Mouse (Mus musculus): ENCODE results near the gene Duox2. TPM values are rescaled to one million over a fixed set of nuclear protein-coding genes. Genes with fewer than 3 reads are reported as not detected.

Gene Duox2
- total RNA-seq, 2 experiments from 2014 or later = 0.41 to 0.57 TPM

DNA sequence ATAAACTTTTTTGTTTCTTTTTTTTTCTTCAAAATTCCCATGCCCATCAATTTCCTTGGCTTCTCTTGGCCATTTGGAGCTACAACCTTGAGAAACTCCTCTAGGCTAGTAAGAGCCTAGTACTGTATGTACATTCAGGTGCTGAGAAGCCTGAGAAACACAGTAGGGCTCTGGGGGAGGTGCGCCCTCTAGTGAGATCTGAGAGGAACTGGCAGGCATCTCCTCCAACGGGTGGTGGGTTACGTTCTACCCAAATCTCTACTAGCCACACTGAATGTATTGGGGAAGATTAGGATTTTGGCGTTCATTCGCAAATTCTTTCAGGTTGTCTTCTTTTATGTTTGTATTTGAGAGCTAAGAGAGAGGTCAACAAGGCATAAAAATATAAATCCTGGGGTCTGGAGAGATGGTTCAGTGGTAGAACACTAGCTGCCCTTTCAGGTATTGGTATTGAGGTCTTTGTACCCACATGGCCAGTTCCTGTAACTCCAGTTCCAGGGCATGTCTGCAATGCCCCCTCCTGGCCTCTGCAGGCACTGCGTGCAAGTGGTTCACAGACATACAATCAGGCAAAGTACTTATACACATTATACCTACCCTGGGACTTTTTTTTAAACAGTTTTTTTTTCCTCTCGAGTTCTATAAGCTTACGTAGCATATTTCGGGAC lies 4.5 kb upstream of the Duox2 start:
- intact Hi-C loops (cut with DNase I) = loop anchor here (2.0 to 5.0 kb wide), 2 partner anchors 55 to 108 kb away; no protein-coding TSS in a partner anchor
- peak; percentile 62 to 71 for DNase-seq

DNA sequence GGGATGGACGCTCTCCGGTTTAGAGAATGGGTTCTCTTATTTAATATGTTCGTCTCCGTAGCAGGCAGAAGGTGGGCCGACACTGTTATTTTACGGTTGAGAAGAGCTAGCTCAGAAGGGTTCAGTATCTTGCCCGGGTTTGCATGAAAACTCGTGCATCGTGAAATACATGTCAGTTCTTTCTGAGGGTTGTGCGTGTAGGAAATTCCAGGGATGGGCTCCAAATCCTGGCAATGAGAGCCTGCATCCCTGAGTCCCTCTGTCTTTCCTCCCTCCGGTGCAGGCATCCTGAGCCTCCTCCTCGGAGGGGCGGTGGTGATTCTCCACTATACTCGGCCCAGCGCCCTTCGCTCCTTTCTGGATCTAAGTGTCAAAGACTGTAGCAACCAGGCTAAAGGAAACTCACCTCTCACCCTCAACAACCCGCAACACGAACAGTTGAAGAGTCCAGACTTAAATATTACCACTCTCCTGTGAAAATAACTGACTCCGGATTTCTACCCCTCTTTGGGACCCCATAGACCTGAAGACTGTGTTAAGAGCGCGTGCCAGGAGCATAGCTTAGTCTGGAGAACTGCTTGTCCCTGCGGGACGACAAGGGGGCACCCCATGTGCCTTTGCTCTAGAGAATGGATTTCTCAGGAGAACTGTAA lies 3.8 kb upstream of the Duox2 start:
- intact Hi-C loops (cut with DNase I) = loop anchor here (2.0 to 5.0 kb wide), 2 partner anchors 55 to 107 kb away; no protein-coding TSS in a partner anchor
- DNase-seq = no peak

DNA sequence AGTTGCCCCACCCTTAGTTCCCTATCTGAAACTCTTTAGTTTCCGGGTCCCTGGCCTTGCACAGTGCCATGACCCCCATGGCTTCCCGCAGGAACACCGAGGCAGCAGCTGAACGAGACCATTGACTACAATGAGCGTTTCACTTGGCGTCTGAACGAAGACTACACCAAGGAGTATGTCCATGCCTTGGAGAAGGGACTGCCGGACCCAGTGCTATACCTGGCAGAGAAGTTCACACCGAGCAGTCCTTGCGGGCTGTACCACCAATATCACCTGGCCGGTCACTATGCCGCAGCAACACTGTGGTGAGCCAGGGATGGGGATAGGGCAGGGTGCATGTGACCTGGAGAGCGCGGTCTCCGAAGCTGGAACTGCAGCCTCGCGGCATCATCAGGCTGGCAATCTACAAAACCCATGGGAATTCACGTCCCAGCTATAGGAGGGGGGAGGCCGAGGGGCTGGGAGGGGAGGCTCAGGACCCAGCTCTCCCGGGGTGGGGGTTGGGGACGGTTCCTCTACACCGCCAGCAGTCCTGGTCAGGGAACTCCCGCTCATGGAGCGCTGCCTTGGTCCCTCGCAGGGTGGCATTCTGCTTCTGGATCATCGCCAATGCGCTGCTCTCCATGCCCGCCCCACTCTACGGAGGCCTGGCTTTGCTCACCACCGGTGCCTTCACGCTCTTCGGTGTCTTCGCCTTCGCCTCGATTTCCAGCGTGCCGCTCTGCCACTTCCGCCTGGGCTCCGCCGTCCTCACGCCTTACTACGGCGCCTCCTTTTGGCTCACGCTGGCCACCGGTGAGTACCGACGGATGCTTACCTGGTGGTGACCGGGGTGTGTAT lies 3.1 kb upstream of the Duox2 start:
- DNase-seq = peak; percentile 19 to 27
- intact Hi-C loops (cut with DNase I) = loop anchor here (5.0 kb wide), 1 partner anchor 54 kb away; no protein-coding TSS in a partner anchor

DNA sequence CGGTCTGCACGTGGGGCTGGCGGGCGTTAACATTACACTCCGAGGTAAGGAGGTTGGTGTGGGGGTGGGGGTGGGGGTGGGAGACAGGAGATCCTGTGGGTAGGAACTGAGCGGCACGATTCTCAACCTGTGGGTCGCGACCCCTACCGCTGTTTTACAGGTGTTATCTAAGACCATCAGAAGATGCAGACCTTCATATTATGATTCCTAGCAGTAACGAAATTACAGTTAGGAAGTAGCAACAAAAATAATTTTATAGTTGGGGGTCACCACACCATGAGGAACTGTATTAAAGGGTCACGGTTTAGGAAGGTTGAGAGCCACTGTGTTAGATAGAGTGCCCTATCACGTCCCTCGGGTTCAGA lies 2.4 kb upstream of the Duox2 start:
- intact Hi-C loops (cut with DNase I) = loop anchor here (5.0 kb wide), 1 partner anchor 53 kb away; no protein-coding TSS in a partner anchor
- DNase-seq = no peak

DNA sequence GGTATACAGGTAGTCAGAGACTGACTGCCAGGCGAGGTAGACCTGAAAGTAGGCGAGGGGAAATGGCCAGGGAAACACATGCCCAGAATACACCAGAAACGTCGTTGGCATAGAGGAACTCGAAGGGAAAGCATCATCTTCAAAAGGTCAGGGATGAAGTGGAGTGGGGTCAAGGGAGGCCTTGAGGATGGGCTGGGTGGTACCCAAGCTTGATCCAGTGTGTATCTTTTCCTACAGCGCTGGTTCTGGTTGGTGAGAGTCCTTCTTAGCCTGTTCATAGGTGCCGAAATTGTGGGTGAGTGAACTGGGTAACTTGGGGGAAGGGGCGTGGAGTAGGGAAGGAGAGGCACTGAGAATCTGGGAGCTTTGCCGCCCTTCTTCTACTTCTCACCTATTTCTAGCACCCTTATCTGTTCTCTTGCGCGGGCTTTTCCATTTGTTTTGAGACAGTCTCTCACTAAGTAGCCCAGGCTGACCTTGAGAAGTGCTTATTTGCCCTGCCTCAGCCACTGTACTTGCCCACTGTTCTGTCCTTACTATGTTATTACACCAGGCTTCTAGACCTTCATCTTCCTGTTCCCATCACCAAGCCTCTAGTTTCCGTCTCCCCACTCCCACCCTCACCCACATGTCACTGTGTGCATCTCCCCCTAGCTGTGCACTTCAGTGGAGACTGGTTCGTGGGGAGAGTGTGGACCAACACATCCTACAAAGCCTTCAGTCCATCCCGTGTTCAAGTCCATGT lies 1.8 kb upstream of the Duox2 start:
- intact Hi-C loops (cut with DNase I) = loop anchor here (5.0 kb wide), 1 partner anchor 53 kb away; no protein-coding TSS in a partner anchor
- no peak for DNase-seq

DNA sequence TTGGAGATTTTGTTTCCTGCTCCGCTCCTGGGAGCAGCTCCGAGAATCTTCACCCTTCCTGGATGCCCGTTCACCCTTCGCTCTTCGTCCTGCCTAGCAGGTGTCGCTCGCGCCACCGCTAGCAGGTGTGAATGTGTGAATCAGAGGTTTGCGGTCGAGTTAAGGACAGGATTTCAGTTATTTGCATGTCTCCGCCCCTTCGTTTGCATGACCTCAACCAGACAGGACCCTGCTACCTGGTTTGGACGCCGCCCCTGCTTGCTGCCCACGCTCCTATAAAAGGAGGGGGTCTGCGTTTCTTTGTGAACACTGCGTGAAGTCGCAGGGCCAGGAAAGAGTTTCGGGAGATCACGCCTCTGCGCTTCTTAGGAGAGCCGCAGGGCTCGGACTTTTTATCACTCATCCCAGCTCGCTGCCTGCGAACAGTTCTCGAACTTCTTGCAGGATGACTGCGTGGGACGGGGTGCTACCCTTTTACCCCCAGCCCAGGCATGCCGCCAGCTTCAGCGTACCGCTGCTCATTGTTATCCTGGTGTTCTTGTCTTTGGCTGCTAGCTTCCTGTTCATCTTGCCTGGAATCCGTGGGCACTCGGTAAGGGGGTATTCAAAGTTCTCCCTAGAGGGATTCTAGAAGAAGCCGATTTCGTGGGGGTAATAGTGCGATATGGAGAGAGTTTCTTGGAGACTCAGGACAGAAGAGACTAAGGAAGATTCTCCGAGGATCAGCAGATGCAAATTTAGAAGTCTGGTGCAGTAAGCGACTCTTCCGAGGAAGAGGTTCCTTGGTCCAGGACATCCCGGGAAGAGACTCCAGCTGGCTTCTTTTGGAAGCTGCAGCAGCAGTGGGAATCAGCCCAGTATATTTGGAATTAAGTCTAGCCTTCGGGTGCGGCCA lies 594 bp upstream of the Duox2 start, which contains the start of gene Duoxa2:
Duoxa2 (plus strand) TSS at position 305 of the 895 bp plus-strand sequence.
- intact Hi-C loops (cut with DNase I) = no loop called here
- DNase-seq = peak in 1 of 2 experiments; percentile 20

DNA sequence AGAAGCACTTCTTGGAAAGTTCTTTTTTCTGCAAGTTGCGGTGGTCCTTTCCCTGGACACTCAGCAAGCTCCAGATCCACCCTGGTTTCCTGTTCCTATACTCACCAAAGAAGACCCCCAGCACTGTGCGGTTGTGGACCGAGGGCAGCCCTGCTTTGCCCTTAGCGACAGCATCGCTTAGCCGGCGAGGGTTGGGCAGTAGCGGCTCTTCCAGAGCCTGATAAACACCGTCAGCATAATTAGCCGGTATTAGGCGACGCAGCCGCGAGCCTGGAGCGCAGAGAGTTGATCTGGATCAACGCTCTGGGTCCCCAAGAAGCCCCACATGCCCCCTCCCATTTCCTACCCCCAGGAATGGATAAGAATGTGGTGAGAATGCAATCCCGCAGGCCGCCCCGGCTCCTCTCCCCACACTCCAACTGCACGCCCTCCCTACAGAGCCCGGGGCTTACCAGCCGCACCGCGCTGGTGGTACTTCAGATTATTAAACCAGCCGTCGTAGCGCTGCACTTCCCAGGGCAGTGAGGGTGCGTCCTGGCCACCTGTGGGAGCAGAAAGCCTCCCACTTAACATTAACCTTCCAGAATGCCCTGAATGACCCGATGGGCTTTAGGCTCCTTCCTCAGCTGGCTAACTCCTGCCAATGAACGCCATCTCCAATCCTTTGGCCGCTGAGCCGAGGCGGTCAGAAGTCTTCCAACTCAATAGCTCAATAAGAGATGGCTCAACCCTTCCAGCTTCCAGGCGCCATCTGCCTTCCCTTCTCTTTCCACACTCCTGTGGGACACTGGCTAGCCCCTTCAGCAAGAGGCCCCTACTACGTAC lies 766 bp downstream of the Duox2 start:
- intact Hi-C loops (cut with DNase I) = no loop called here

DNA sequence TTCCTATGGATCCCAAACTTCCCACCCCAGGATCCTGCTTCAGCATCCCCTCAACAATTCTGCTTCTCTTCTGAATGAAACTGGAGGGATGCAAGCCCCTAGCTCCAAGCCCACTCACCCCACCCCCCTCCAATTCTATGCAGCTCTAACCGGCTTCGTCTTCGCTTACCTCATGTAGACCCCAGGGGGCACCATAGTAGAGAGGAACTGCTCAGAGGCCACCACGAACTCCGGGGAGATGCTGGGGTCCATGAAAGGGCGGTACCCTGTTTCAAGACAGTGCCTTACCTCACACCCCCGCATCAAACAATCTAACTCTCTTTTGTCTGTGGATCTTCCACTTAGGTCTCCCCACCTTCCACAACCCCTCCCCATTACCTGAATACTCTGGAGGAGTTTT lies 3.3 kb downstream of the Duox2 start:
- intact Hi-C loops (cut with DNase I) = no loop called here
- no peak for DNase-seq

More for the DNA sequence above, 766 bp downstream of the Duox2 start:
- no peak for DNase-seq

DNA sequence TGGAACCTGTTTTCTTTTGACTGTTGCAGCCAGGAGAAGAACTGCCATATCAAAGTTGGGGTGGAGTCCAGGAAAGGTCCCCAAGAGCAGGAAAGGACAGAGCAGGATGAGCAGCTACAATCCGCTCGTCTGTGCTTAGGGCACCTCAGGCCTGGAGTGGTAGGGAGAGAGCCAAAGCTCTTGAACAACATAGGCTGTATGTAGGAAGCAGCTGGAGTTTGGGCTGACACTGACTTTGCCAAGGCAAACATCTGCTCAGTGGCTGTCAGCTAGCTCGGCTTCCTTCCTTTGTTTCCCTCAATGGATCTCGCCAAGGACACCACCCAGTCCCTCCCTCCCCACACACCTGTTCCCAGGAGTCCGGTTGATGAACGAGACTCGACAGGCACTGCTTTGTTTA lies 12.1 kb downstream of the Duox2 start:
- intact Hi-C loops (cut with DNase I) = no loop called here
- DNase-seq = peak; percentile 13 to 36

DNA sequence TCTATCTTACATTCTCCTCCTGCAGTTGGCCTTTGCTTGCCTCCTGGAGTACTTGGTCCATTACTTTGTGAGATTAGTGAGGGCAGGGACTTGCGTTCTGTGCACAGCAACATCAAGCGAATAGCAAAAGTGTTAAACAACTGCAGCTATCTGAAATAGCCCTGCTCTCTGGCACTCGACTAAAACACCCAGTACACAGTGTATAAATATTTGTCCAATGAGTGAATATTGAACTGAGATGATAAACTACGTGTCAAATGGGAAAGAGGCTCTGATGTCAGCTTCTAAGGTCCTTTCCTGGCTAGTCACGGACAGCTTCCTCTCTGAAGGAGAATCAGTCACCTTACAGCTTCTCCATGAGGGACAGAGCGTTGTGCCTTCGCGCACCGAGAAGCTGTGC lies 14.2 kb downstream of the Duox2 start:
- DNase-seq = no peak
- intact Hi-C loops (cut with DNase I) = no loop called here

DNA sequence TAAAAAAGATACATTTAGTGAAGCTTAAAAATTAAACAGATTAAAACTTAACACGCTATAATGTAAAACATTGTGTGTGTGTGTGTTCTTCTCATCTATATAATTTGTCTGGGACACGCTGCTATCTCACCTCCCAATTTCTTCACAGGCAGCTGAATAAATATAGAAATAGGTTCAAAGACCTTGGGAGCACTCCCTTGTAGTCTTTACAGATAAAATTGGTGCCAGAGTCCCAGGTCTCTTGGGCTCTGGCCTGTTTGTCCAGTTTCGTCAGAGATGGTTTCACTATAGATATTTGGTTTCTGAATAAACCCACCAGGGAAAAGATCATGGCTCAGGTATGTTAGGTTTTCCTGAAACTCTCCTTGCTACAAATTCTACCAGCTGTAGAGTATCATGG lies 19.5 kb downstream of the Duox2 start:
- intact Hi-C loops (cut with DNase I) = no loop called here

DNA sequence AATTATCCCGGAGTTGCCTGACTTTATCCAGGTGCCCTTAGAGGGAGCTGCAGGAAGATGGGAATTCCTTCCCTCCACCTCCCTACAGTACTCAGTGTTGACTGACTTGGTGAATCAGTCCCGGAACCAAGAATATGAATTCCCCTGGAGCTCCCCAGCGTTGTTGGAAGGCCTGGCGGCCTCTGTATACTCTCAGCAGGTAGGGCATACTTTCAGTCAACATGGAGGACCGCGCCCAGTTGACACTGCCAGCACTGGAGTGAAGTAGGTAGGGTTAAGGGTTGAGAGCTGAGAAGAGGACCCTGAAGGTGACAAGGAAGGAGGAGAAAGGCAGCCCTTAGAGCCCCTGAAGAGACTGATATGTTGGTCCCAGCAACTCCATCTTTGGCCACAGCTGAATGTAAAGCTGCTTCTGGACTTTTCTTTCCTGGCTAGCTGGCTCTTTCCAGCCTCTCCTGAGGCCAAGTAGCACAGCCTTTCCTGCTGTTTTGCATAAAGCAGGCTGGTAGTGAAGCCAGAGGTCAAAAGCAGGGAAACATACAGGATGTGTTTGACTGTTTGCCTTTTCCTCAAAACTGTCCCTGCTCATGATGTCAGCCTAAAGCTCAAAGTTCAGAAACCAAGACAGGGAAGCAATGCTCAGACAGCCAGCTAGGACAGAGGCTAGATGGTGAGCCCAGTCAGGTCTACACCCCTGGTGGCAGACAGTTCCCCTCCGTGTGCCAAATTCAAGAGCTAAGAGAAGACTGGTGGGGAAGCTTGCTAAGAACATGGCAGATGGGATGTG lies 31.6 kb downstream of the Duox2 start:
- intact Hi-C loops (cut with DNase I) = no loop called here
- DNase-seq = no peak

More for the DNA sequence above, 19.5 kb downstream of the Duox2 start:
- no peak for DNase-seq

DNA sequence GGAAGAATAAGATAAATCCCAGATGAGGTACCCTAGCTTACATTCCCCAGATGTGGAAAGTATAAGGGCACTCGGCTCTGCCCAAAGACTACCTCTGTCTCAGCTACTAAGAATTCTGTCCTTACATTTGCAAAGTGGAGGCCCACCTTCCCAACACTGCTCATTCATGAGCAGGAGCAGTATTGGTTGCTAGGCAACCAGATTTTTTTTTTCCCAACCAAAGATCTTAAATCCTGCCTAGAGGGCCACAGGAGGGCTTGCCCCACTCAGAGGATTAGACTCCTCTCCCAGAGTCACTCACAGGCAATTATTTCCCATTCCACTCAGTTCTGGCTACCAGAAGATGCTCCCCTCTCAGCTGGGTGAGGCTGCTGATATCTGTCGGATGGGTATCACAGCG lies 33.6 kb downstream of the Duox2 start:
- no peak for DNase-seq
- intact Hi-C loops (cut with DNase I) = no loop called here

DNA sequence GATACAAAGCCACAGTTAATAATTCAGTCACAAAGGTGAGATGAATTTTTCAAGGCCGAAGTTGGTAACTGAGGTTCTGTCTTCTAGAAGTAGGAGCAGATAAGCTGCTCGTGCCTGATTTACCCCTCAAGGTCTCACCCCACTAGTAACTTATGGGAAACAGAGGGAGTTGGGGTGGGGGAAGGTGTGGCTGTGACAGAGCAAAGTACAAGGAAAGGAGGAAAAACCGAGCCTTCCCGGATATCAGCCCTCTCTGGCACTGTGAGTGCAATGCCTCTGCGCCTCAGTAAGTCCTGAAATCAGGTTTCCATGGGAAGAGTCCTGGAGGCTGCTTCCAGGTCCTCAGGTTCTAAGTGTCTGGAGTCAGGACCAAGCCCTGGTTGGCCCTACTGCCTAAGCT lies 37.5 kb downstream of the Duox2 start:
- intact Hi-C loops (cut with DNase I) = no loop called here

DNA sequence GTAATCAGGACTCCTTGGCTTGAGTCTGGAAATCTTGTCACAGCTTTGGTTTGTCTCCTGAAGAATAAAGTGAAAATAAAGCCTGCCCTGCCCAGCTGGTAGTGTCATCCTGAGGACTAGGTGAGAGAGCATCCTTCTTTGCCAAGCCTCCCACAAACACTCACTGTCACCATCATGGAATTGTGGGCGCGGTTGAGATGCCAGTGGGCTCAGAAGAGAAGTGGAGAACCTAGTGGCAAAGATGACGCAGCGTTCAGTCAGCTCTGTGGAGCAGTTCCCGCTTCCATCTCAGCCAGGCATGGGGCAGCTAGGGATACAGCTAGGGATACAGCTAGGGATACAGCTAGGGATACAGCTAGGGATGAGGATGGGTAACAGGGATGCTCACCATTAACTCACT lies 42.3 kb downstream of the Duox2 start:
- intact Hi-C loops (cut with DNase I) = no loop called here
- no peak for DNase-seq

More for the DNA sequence above, 37.5 kb downstream of the Duox2 start:
- DNase-seq = no peak

DNA sequence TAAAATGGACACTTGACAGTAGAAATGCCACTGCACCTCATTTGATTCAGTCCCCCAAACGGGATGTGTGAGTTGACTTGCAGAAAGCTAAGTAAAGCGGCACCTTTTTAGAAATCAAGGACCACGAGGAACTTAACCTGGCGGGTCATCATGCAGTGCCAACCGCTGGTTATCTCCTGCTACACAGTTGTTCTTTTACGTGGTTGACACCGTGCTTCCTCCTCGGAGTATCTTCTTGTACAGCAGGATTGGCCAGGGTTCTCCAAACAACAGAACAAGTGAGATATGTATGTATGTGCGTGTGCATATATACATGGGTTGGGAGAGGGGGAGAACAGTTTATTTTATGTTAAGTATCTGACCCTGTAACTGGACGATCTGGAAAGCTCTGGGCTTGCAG lies 50.5 kb downstream of the Duox2 start:
- DNase-seq = no peak
- intact Hi-C loops (cut with DNase I) = loop anchor here (5.0 kb wide), 1 partner anchor 55 kb away; no protein-coding TSS in a partner anchor

DNA sequence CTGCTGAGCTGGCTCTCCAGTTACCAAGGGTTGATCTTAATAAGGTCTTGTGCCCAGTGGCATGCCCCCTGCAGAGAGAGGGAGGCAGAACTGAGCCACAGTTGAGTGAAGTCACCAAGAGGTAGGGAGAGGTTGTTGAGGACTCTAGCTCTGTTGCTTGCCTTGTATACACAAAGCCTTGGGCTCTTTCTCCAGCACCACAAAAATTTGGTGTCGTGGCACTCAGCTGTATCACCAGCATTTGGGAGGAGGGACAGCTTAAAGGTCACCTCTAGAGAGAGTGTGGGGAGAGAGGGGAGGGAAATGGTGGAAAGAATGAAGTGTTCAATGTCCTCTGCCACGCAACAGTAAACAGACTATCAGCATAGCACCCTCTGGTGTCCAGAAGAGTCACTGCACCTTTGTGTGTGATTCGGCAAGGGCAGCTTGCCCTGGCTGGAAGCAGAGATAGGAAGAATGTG lies 54.5 kb downstream of the Duox2 start:
- intact Hi-C loops (cut with DNase I) = loop anchor here (1.0 to 5.0 kb wide), 2 partner anchors 49 to 171 kb away; no protein-coding TSS in a partner anchor

More for the DNA sequence above, 54.5 kb downstream of the Duox2 start:
- peak; percentile 67 to 84 for DNase-seq
